Mouse (Mus musculus) cerebellum, adult 2 months (tissue): Measurements from ENCODE around the gene Ms4a8a.
"Not testable (repeated sequence)": the region's sequence is repeated elsewhere in the genome, so short reads cannot be mapped to it uniquely, and the experiment has no call there.

Source experiments
- CTCF ChIP-seq: fragments of 200-500 bp; IDR thresholded peaks from 2 replicates; pipeline ENCODE4 v1.5.1; 2011; ENCODE audit warnings: low read depth, mild to moderate bottlenecking, control low read depth, low read length, moderate library complexity, borderline replicate concordance; ENCODE audit not compliant: insufficient read depth
- POLR2A ChIP-seq: fragments of 200-500 bp; IDR thresholded peaks from 2 replicates; pipeline ENCODE4 v1.6.1; 2011; ENCODE audit warnings: low read length, control low read depth, borderline replicate concordance; ENCODE audit not compliant: insufficient read depth

- not testable (repeated sequence) for TF ChIP-seq CTCF, POLR2A
These were observed 11.2 kb upstream of the Ms4a8a start for GRCm38 (mm10) chr19:11092131-11092530.
